Mouse (Mus musculus): ENCODE measurements around the gene Tomm6.

Tomm6 gene

DNA sequence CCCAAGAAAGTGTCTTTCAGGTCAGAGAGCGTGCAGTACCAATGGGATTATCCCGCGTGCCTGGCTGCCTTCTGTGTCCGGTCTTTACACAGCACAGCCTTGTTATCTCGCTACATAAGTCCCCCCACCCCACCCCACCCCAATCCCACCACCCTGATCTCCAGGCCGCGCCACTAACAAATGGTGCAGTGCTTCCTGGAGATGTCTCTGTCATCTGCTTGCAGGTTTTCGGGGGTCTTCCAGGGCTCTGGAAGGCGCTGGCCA is at the start of gene Tomm6:
Gene Tomm6 (minus strand): TSS at position 43 of the 264 bp plus-strand sequence.
- in situ Hi-C loops (cut with MboI; ENCODE audit: unreplicated experiment in 2 of 2): loop anchor here (5.0 to 25.0 kb wide), 4 partner anchors 53 to 676 kb away; partner anchors contain the start of genes Bysl (in 1 of the 2), Ccnd3 (in 1 of the 2), Gm20517 (in 1 of the 2) and Med20 (in 1 of the 2)

DNA sequence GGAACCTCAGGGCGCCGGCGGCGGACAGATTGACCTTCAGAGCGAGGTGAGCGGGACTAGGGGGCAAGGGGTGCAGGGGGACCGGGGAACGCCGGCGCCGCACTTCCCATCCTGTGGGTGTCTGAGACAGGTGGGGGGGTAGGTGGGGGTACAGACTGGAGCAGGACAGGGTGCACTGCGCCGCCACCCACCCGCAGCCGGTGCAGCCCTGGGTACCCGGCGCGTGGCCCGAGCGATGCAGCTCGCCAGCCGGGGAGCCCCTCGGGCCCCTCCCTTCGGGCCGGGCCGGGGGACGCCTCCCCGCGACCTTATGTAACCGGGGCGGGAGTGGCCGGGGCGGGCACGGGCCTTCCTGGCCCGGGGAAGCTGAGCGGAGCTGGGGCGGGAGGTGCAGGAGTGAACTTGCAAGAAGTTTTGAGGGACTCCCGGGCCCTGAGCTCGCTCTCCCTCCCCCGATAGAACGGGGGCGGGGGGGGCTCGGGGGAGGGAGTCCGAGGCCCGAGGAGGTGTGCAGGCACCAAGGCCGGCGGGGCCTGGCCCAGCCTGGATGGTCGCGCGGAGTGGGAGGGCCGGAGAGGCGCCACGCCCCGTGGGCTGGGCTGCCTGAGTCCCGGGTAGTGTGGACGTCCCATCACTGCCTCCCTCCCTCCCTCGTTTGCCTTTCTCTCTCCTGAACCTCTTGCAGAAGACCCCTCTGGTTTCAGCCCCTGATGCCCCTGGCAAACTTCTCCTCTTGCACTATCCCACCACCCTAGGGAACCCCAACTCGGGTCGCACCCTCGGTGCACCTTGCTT is 49.3 kb upstream of the Tomm6 start:
- in situ Hi-C loops (cut with MboI; ENCODE audit: unreplicated experiment in 2 of 2): loop anchor here in 1 of 2 experiments (5.0 kb wide), 1 partner anchor 35 kb away; no protein-coding TSS in a partner anchor

DNA sequence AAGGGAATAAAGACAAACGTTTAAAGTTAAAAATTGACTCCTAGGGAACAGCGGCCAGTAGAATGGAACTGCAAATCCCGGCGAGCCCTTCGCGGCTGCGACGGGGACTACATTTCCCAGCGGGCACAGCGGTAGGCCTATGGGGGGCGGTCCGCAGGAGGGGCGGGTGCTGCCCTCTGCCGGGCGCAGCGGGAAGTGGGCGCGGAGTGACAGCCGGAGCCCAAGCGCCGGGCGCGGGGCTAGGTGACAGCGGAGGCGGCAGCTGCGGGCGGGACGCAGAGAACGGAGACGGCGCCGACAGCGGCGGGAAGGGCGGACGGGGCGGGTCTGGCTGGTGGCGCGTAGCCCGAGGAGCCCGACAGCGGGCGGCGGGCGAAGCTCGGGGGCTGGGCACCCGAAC is 48.7 kb upstream of the Tomm6 start, which contains the start of gene Tfeb:
Gene Tfeb (plus strand): TSS at position 175 of the 400 bp plus-strand sequence.
- in situ Hi-C loops (cut with MboI; ENCODE audit: unreplicated experiment in 2 of 2): loop anchor here in 1 of 2 experiments (5.0 kb wide), 1 partner anchor 35 kb away; no protein-coding TSS in a partner anchor

DNA sequence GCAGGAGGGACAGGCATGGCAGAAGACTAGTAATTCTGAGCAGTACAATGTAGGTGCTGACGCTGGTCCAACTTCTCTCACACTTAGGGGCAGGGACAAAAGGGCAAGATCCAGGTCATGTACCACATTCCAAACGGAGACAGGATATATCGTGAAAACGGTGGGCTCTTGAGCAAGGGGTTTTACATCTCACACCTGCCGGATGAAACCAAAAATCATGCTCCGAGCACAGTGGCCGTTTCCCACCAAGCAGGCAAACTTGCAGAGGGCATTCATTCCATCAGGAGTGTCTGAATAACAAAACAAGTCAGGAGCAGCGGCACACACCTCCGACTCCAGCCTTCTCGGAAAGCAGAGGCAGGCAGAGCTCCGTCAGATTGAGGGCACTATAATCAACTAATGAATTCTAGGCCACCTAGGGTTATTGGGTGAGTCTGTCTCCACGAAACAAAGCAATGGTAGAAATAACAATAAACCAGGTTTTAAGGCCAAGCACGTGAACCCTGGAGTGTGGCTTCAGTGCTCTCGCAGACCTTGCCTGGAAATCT is 47.4 kb upstream of the Tomm6 start:
- in situ Hi-C loops (cut with MboI; ENCODE audit: unreplicated experiment in 2 of 2): loop anchor here in 1 of 2 experiments (5.0 kb wide), 1 partner anchor 37 kb away; no protein-coding TSS in a partner anchor

DNA sequence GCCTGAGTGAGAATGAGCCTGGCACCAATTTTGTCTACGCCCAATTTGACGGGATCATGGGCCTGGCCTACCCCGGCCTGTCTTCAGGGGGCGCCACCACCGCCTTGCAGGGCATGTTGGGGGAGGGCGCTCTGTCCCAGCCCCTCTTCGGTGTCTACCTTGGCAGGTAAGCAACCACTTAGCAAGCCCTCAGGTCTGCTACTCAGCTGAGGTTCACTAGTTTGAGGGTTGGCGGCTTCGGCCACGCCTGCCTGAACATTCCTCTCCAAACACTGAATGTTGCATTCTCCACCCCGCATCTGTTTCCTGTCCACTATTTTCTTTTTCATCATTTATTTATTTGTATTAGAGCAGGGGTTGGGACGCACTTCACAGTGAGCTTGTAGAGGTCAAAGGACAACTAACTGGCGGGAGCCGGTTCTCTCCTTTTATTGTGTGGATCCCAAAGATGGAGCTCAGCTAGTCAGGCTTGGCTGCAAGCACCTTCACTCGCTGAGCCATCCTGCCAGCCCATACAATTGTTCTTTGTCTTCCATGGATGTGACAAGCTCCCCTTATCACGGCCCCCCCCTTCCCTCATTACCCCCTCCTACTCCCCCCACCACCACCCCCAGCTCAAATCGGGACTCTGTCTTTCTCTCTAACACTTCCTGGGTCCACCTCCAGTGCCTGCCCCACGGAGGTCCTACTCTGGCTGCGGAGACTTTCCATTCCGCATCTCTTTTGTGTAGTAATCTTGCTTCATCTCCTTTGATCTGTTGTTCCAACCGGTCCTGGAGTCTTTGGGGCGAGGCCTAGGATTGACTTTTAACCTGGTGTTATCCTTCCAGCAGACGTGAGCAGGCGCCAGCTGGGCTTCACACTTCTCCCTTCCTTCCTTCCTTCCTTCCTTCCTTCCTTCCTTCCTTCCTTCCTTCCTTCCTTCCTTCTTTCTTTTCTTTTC is 42.7 kb upstream of the Tomm6 start:
- in situ Hi-C loops (cut with MboI; ENCODE audit: unreplicated experiment in 2 of 2): no loop called here

- in situ Hi-C loops (cut with MboI; ENCODE audit: unreplicated experiment in 2 of 2): no loop called here
Observed at GRCm38 (mm10) chr17:47726566-47726965, 38.4 kb upstream of the Tomm6 start, which contains the start of gene Pgc. Pgc (plus strand) TSS chr17:47726842.

DNA sequence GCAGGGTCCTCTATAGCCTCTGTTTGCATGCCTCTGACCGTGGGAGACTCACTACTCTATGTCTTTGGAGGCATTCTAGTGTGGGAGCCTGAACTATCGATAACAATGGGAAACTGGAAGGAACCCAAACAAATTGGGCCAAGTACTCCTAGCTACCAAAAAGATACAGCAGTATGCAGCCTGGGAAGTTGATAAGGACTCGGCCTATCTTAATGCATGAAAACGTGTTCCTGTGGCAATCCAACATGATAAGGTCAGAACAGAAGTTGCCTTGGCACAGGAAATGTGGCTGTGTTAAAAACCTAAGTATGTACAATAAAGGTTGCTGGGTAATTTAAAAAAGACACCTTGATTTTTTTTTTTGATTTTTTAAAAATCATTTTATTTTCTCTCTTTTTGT is 33.0 kb upstream of the Tomm6 start:
- in situ Hi-C loops (cut with MboI; ENCODE audit: unreplicated experiment in 2 of 2): no loop called here

GRCm38 (mm10) chr17:47715037-47715436 is 26.9 kb upstream of the Tomm6 start:
- in situ Hi-C loops (cut with MboI; ENCODE audit: unreplicated experiment in 2 of 2): no loop called here

DNA sequence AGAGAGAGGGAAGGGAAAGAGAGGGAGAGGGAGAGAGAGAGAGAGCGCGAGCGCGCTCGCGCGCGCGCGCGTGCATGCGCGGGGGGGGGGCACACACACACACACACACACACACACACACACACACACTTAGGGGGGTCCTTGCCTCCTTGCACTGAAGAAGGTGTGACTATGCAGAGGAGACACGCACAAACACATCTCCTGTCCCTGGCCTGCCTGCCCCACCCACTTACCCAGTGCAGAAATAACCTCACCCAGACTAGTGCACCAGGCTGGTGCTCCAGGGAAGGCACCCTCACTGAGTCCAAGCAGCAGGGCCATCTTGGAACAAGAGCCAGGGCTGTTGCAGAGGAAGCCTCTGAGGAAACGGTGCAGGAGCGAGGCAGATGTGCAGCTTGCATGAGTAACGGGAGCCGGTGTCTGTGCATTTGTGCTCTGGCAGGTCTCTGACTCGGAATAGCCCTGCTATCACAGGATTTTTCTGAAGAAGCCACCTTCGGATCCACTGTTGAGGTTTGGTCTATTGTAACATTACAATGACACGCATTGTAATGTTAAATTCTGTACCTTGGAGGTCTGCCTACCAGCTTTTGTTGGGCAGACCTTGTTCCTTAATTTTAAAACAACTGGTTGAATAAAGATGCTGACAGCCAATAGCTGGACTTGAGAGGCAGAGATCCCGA is 24.8 kb upstream of the Tomm6 start:
- in situ Hi-C loops (cut with MboI; ENCODE audit: unreplicated experiment in 2 of 2): no loop called here

DNA sequence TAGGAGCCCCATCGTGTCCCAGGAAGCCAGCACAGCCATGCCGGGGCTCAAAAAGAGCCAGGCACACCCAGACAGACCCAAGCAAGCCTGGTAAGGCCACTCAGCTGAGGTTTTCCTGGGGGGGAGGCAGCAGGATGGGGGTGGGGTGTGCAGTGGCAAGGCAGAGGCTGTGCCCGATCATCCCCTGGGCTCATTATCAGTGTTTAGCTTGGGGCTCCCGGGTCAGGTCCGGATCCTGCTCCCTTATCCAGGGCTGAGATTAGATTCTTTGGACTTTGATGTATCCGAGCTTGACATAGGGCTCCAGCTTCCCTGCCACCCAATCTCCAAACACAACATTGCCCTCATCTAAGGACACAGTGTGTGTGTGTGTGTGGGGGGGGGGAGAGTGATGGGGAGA is 23.7 kb upstream of the Tomm6 start:
- in situ Hi-C loops (cut with MboI; ENCODE audit: unreplicated experiment in 2 of 2): no loop called here

GRCm38 (mm10) chr17:47710036-47710435 is 21.9 kb upstream of the Tomm6 start:
- in situ Hi-C loops (cut with MboI; ENCODE audit: unreplicated experiment in 2 of 2): no loop called here

- in situ Hi-C loops (cut with MboI; ENCODE audit: unreplicated experiment in 2 of 2): no loop called here
Observed at GRCm38 (mm10) chr17:47708972-47709371, 20.8 kb upstream of the Tomm6 start.

DNA sequence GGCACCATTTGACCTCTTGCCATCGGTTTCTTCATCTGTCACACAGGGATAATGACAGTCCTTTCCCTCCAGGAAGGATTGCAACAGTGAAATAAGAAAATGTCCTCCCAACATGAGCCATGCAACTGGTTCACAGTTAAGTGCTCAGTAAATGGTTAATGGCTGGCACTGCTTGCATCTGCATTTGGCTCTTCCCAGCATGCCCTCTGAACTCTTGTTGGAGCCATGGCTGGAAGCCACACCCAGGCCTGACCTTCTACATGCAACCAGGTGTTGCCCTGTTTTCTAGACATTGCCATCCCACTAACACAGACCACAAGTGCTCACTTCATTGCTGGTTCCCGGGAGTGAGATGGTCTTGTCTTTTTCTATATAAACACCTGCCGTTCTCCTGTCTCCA is 19.8 kb upstream of the Tomm6 start:
- in situ Hi-C loops (cut with MboI; ENCODE audit: unreplicated experiment in 2 of 2): no loop called here

DNA sequence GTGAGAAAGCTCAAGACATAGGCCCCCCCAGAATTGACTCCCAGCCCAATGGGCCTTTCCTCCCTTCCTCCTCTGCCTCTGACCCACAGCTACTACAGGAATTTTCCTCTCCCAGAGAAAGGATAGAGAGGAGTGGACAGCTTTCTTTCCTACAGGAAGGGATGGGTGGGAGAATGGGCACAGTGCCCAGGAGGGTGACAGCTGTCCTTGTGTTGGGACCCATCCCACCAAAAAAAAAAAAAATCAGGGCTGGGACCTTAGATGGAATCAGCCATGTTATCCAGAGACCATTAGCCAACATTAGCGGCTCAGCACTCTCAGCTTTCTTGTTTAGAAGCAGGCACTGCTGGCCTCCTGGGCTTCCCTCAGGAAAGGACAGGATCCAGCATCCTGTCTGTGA is 18.0 kb upstream of the Tomm6 start:
- in situ Hi-C loops (cut with MboI; ENCODE audit: unreplicated experiment in 2 of 2): no loop called here

DNA sequence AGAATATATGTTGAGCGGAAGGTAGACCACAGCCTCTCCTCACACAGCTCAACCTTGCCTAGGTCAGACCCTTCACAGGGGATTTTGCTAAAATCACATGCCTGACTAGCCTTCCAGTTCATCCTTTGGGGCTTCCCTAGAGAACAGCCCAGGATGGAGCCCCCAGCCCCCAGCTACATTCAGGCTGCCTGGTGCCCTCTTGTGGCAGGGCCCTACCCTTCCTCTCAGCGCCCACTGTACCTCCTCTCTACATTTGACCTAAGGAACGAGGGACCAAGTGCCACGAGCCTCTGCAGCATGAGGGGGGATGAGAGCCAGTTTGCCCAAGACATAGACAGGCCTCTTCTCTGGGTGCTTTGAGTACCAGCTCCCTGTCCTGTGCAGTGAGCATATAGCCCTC is 16.5 kb upstream of the Tomm6 start:
- in situ Hi-C loops (cut with MboI; ENCODE audit: unreplicated experiment in 2 of 2): no loop called here

DNA sequence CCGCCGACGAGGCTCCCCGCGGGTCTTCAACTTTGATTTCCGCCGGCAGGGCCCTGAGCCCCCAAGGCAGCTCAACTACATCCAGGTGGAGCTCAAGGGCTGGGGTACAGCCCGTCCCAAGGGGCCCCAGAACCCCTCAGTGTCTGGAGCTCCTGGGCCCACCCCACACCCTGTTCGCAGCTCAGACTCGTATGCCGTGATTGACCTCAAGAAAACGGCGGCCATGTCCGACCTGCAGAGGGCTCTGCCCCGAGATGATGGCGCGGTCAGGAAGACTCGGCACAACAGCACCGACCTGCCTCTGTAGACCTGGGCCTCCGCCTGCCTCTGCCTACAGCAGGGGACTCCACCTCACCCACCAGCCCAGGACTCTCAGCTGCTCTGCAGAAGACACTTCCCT is 15.4 kb upstream of the Tomm6 start:
- in situ Hi-C loops (cut with MboI; ENCODE audit: unreplicated experiment in 2 of 2): no loop called here

DNA sequence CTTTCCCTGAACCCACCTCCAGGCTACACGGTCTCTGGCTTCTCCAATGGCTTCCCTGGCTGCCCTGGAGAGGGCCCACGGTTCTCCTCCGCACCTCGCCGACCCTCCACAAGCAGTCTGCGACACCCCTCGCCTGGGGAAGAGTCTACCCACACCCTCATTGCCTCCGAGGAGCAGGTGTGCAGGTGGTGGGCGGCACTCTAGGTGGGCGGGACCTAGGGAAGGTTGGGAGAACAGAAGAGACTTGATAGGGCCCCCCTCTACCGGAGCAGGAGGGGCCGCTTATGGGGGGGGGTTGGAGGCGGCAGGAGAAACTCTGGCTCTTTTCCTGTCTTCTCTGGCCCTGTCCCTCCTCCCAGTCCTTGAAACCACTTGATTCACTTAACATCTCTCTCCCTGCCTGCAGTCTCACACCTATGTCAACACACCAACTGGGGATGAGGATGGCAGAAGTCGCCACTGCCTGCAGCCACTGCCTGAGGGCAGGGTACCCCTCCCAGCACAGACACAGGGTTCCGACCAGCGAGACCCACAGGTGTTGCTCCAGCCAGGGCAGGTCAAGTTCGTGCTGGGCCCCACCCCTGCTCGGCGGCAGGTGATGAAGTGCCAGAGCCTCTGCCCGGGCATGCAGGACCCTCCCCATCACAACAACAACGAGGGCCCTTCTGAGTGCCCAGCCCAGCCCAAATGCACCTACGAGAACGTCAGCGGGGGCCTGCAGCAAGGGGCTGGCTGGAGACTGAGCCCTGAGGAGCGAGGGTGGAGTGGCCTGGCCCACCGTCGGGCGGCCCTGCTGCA is 14.6 kb upstream of the Tomm6 start:
- in situ Hi-C loops (cut with MboI; ENCODE audit: unreplicated experiment in 2 of 2): no loop called here

GRCm38 (mm10) chr17:47701793-47702192 is 13.6 kb upstream of the Tomm6 start:
- in situ Hi-C loops (cut with MboI; ENCODE audit: unreplicated experiment in 2 of 2): no loop called here

GRCm38 (mm10) chr17:47699055-47699454 is 10.9 kb upstream of the Tomm6 start:
- in situ Hi-C loops (cut with MboI; ENCODE audit: unreplicated experiment in 2 of 2): loop anchor here (5.0 to 25.0 kb wide), 3 partner anchors 304 to 687 kb away; partner anchors contain the start of genes Mrps10 (in 1 of the 2) and Ubr2 (in 1 of the 2)

Measured in v-Abl transformed pro-B cells (cell line).